Mouse (Mus musculus) brown adipose tissue, adult 24 weeks (tissue): ENCODE measurements around the gene Olfr519. TPM values are rescaled to one million over a fixed set of nuclear protein-coding genes. Genes with fewer than 3 reads are reported as not detected.

Experiments
- polyA plus RNA-seq: library from polyadenylated mRNA; stranded (reverse); fragments of >200 nt; gene quantifications from 2 replicates; pipeline ENCODE4 v1.2.4, GENCODE M21; 2012; ENCODE audit not compliant: missing spikeins, insufficient read depth, insufficient read length

Gene Olfr519
- polyA plus RNA-seq, 1 experiment: not detected

Other genes with a start within 250 kb of the Olfr519 start
- gene Olfr509, start 242.5 kb downstream of the Olfr519 start, polyA plus RNA-seq: not detected in 2 replicates
- gene Olfr510, start 228.0 kb downstream of the Olfr519 start, polyA plus RNA-seq: not detected in 2 replicates
- gene Olfr512, start 181.1 kb downstream of the Olfr519 start, polyA plus RNA-seq: not detected in 2 replicates
- gene Olfr513, start 143.4 kb downstream of the Olfr519 start, polyA plus RNA-seq: not detected in 2 replicates
- gene Olfr514, start 68.4 kb downstream of the Olfr519 start, polyA plus RNA-seq: not detected in 2 replicates
- gene Olfr516, start 43.9 kb downstream of the Olfr519 start, polyA plus RNA-seq: not detected in 2 replicates
- gene Olfr517, start 22.0 kb downstream of the Olfr519 start, polyA plus RNA-seq: not detected in 2 replicates
- gene Olfr518, start 9.4 kb downstream of the Olfr519 start, polyA plus RNA-seq: not detected in 2 replicates
- not detected in 2 replicates for gene Nlrp10, start 35.8 kb upstream of the Olfr519 start, polyA plus RNA-seq
- gene Eif3f, start 40.0 kb upstream of the Olfr519 start, polyA plus RNA-seq: 62.9 and 67.8 TPM in 2 replicates
- gene Tub, start 55.9 kb upstream of the Olfr519 start, polyA plus RNA-seq: 0.58 TPM in 1 of 2 replicates, not detected in the other
- 5.3 and 7.8 TPM in 2 replicates for gene Ric3, start 188.9 kb upstream of the Olfr519 start, polyA plus RNA-seq